Mouse (Mus musculus): ENCODE results near the gene Mboat7.
"Not testable (repeated sequence)": the region's sequence is repeated elsewhere in the genome, so short reads cannot be mapped to it uniquely, and the experiment has no call there.

- TF ChIP-seq GATA1 (IDR thresholded peaks at IDR 0.05; ENCODE audit: borderline replicate concordance, low read length); TAL1 (conservative IDR thresholded peaks at IDR 0.05; ENCODE audit: low read depth, low read length); CTCF (IDR thresholded peaks at IDR 0.05; ENCODE audit: low read depth, low read length): not testable (repeated sequence)
Measured at GRCm38 (mm10) chr7:3694949-3695305, 1.6 kb upstream of the Mboat7 start.

Data from G1E (cell line).